Mouse (Mus musculus) heart, adult 2 months (tissue): ENCODE results near the gene Eif4b. TPM values are rescaled to one million over a fixed set of nuclear protein-coding genes. Genes with fewer than 3 reads are reported as not detected.

Source experiments
- DNase-seq, 2 experiments: peaks; one replicate each; pipeline ENCODE4 v3.0.0; 2021
- H3K27ac ChIP-seq: fragments of 200-600 bp; 2 replicates; pipeline ENCODE4 v1.8.1; 2022
- H3K27me3 ChIP-seq: fragments of 200-500 bp; 2 replicates; pipeline ENCODE4 v1.6.1; 2012; ENCODE audit warnings: mild to moderate bottlenecking, low read length, inconsistent platforms, mixed read lengths; ENCODE audit not compliant: control insufficient read depth, insufficient read depth
- H3K36me3 ChIP-seq: fragments of 200-500 bp; 2 replicates; pipeline ENCODE4 v1.6.1; 2012; ENCODE audit warnings: low read length, inconsistent platforms; ENCODE audit not compliant: control insufficient read depth, insufficient read depth
- H3K4me1 ChIP-seq: fragments of 200-500 bp; 2 replicates; pipeline ENCODE4 v1.6.1; 2011; ENCODE audit warnings: low read length; ENCODE audit not compliant: control insufficient read depth, insufficient read depth
- H3K4me3 ChIP-seq: fragments of 200-600 bp; 2 replicates; pipeline ENCODE4 v1.8.1; 2022
- H3K79me2 ChIP-seq: fragments of 200-500 bp; replicated peaks from 2 replicates; pipeline ENCODE4 v1.6.1; 2012; ENCODE audit warnings: mild to moderate bottlenecking, inconsistent platforms, low read length, moderate library complexity, mixed read lengths; ENCODE audit not compliant: control insufficient read depth, insufficient read depth
- H3K9ac ChIP-seq: fragments of 200-500 bp; 2 replicates; pipeline ENCODE4 v1.6.1; 2012; ENCODE audit warnings: low read depth, mild to moderate bottlenecking, control low read depth, inconsistent platforms, low read length, mixed read lengths
- CTCF ChIP-seq: fragments of 200-600 bp; IDR thresholded peaks from 2 replicates; pipeline ENCODE4 v1.8.1; 2022; ENCODE audit warnings: antibody characterized with exemption, mild to moderate bottlenecking, moderate library complexity
- EP300 ChIP-seq: fragments of 200-500 bp; IDR thresholded peaks from 2 replicates; pipeline ENCODE4 v1.6.1; 2011; ENCODE audit warnings: low read depth, low read length, control low read depth; ENCODE audit not compliant: insufficient read depth
- POLR2A ChIP-seq: fragments of 200-500 bp; IDR thresholded peaks from 2 replicates; pipeline ENCODE4 v1.6.1; 2011; ENCODE audit warnings: mild to moderate bottlenecking, low read depth, low read length, control low read depth; ENCODE audit not compliant: insufficient read depth
- WGBS: fragments of 180-500 bp; shearing (Covaris S2); methylation state at CpG from one replicate; pipeline ENCODE4 v1.1.7; 2018; 5-methylcytosine and 5-hydroxymethylcytosine counted together
- intact Hi-C: fragments of 180-260 bp; cut with DNase I; formaldehyde crosslinking; loops from one replicate; pipeline ENCODE4 v1.15.1; 2025
- polyA plus RNA-seq: library from polyadenylated mRNA; depleted of rRNA; stranded (reverse); fragments of >200 nt; gene quantifications from 2 replicates; pipeline ENCODE4 v1.2.3, GENCODE M21; 2012
- total RNA-seq, 2 experiments: library from RNA; stranded (reverse); gene quantifications; 2 replicates each; pipeline ENCODE4 v1.2.3; 2021

Gene Eif4b
- total and polyA plus RNA-seq, 3 experiments, result 50.7 to 177 (median 138) TPM

- 57% methylated on average over 11 of the region's 11 CpGs for WGBS
- H3K27me3 ChIP-seq, result no peaks in the 10 kb centered on the region
- H3K36me3 ChIP-seq, result peaks cover 52% of the 10 kb centered on the region
- no peak overlapping the region for H3K9ac ChIP-seq
- H3K79me2 ChIP-seq, result no peaks in the 10 kb centered on the region
- H3K4me1 ChIP-seq, result peaks cover 24% of the 10 kb centered on the region
- no peak overlapping the region for H3K4me3 ChIP-seq
- peak; percentile 26 to 53 for DNase-seq
- TF ChIP-seq CTCF (no peak), POLR2A (no peak), EP300 (no peak)
- intact Hi-C loops, result loop anchor here (10.0 kb wide), 1 partner anchor 113 kb away; no protein-coding TSS in a partner anchor
- no peak overlapping the region for H3K27ac ChIP-seq
Observed at GRCm38 (mm10) chr15:102111495-102111829, 37.9 kb downstream of the Eif4b start.

GRCm38 (mm10) chr15:102112181-102112580 is 38.6 kb downstream of the Eif4b start:
- no peak overlapping the region for H3K9ac ChIP-seq
- no peak for TF ChIP-seq POLR2A
- TF ChIP-seq EP300, result no peak
- no peak for TF ChIP-seq CTCF
- no peak overlapping the region for H3K27ac ChIP-seq
- WGBS, result 90% methylated on average over 6 of the region's 6 CpGs
- H3K27me3 ChIP-seq, result no peaks in the 10 kb centered on the region
- intact Hi-C loops, result loop anchor here (10.0 kb wide), 1 partner anchor 113 kb away; no protein-coding TSS in a partner anchor
- H3K4me1 ChIP-seq, result peaks cover 27% of the 10 kb centered on the region
- peaks cover 50% of the 10 kb centered on the region for H3K36me3 ChIP-seq
- DNase-seq, result peak in 1 of 2 experiments; percentile 34
- no peaks in the 10 kb centered on the region for H3K79me2 ChIP-seq
- H3K4me3 ChIP-seq, result no peak overlapping the region

GRCm38 (mm10) chr15:102112827-102113226 is 39.3 kb downstream of the Eif4b start:
- intact Hi-C loops, result loop anchor here (10.0 kb wide), 1 partner anchor 112 kb away; no protein-coding TSS in a partner anchor
- peaks cover 43% of the 10 kb centered on the region for H3K36me3 ChIP-seq
- DNase-seq, result no peak
- no peak overlapping the region for H3K27ac ChIP-seq
- no peaks in the 10 kb centered on the region for H3K79me2 ChIP-seq
- peaks cover 22% of the 10 kb centered on the region for H3K4me1 ChIP-seq
- H3K4me3 ChIP-seq, result no peak overlapping the region
- TF ChIP-seq POLR2A, result no peak
- no peak for TF ChIP-seq EP300
- TF ChIP-seq CTCF, result no peak
- H3K27me3 ChIP-seq, result no peaks in the 10 kb centered on the region
- H3K9ac ChIP-seq, result no peak overlapping the region
- 60% methylated on average over 8 of the region's 8 CpGs for WGBS

- Histone ChIP-seq H3K79me2 (no peaks in the 10 kb centered on the region), H3K36me3 (peaks cover 35% of the 10 kb centered on the region), H3K27me3 (no peaks in the 10 kb centered on the region), H3K4me3 (no peak overlapping the region), H3K4me1 (peaks cover 17% of the 10 kb centered on the region), H3K9ac (no peak overlapping the region), H3K27ac (no peak overlapping the region)
- 70% methylated on average over 4 of the region's 4 CpGs for WGBS
- intact Hi-C loops, result loop anchor here (10.0 kb wide), 1 partner anchor 111 kb away; no protein-coding TSS in a partner anchor
- TF ChIP-seq EP300, result no peak
- peak in 1 of 2 experiments; percentile 20 for DNase-seq
Observed at GRCm38 (mm10) chr15:102113674-102114073, 40.1 kb downstream of the Eif4b start.

- Histone ChIP-seq H3K27me3 (no peaks in the 10 kb centered on the region), H3K9ac (no peak overlapping the region), H3K27ac (no peak overlapping the region), H3K36me3 (peaks cover 31% of the 10 kb centered on the region), H3K79me2 (no peaks in the 10 kb centered on the region), H3K4me1 (peaks cover 23% of the 10 kb centered on the region), H3K4me3 (no peak overlapping the region)
- TF ChIP-seq CTCF (no peak), EP300 (no peak), POLR2A (0 out of 2 replicates have a peak, but pooled peaks have one; percentile 8)
- intact Hi-C loops, result loop anchor here (10.0 kb wide), 1 partner anchor 110 kb away; no protein-coding TSS in a partner anchor
- peak in 1 of 2 experiments; percentile 23 for DNase-seq
- 59% methylated on average over 7 of the region's 7 CpGs for WGBS
Observed at GRCm38 (mm10) chr15:102114651-102115260, 41.2 kb downstream of the Eif4b start.

GRCm38 (mm10) chr15:102115731-102116231 is 42.2 kb downstream of the Eif4b start:
- TF ChIP-seq POLR2A, result no peak; the same call in 1 of the 2 replicates
- 0 out of 2 replicates have a peak, but pooled peaks have one; percentile 26 for TF ChIP-seq EP300
- no peaks in the 10 kb centered on the region for H3K79me2 ChIP-seq
- intact Hi-C loops, result loop anchor here (10.0 kb wide), 1 partner anchor 109 kb away; no protein-coding TSS in a partner anchor

More at GRCm38 (mm10) chr15:102115731-102116231, 42.2 kb downstream of the Eif4b start:
- Histone ChIP-seq H3K4me1 (peaks cover 31% of the 10 kb centered on the region), H3K9ac (no peak overlapping the region), H3K27ac (no peak overlapping the region), H3K4me3 (no peak overlapping the region), H3K27me3 (no peaks in the 10 kb centered on the region), H3K36me3 (peaks cover 31% of the 10 kb centered on the region)
- peak; percentile 30 to 34 for DNase-seq
- 42% methylated on average over 9 of the region's 9 CpGs for WGBS
